Mouse (Mus musculus) hindbrain, postnatal 0 days (tissue): ENCODE data around the gene 4931409K22Rik. TPM values are rescaled to one million over a fixed set of nuclear protein-coding genes. Genes with fewer than 3 reads are reported as not detected.

ENCODE experiments used
- ATAC-seq: fragments of 200-750 bp; cut with Nextera tagmentation; 2 replicates; pipeline ENCODE4 v1.8.0; 2017; ENCODE audit warnings: mild to moderate bottlenecking, moderate TSS enrichment, moderate library complexity
- DNase-seq: peaks from one replicate; pipeline ENCODE4 v3.0.0-alpha.2; 2015; ENCODE audit warnings: low spot score
- H3K27ac ChIP-seq: fragments of 300-500 bp; sonication (generic); 2 replicates; pipeline ENCODE4 v1.5.1; 2014; ENCODE audit warnings: mild to moderate bottlenecking
- H3K27me3 ChIP-seq: fragments of 300-500 bp; sonication (generic); 2 replicates; pipeline ENCODE4 v1.6.1; 2014; ENCODE audit warnings: low read length, mixed read lengths; ENCODE audit not compliant: insufficient read depth
- H3K36me3 ChIP-seq: fragments of 300-500 bp; sonication (generic); 2 replicates; pipeline ENCODE4 v1.6.1; 2014; ENCODE audit warnings: low read length, mixed read lengths; ENCODE audit not compliant: insufficient read depth
- H3K4me1 ChIP-seq: fragments of 300-500 bp; sonication (generic); 2 replicates; pipeline ENCODE4 v1.6.1; 2014; ENCODE audit warnings: antibody characterized with exemption, low read length, mixed read lengths; ENCODE audit not compliant: insufficient read depth
- H3K4me2 ChIP-seq: fragments of 300-500 bp; sonication (generic); 2 replicates; pipeline ENCODE4 v1.6.1; 2014; ENCODE audit warnings: low read depth, mild to moderate bottlenecking, low read length, moderate library complexity, mixed read lengths
- H3K4me3 ChIP-seq: fragments of 300-500 bp; sonication (generic); 2 replicates; pipeline ENCODE4 v1.5.1; 2014; ENCODE audit warnings: low read length
- H3K9ac ChIP-seq: fragments of 300-500 bp; sonication (generic); replicated peaks from 2 replicates; pipeline ENCODE4 v1.6.1; 2014; ENCODE audit warnings: mild to moderate bottlenecking, low read length, moderate library complexity, mixed read lengths
- H3K9me3 ChIP-seq: fragments of 300-500 bp; sonication (generic); 2 replicates; pipeline ENCODE4 v1.6.1; 2016; ENCODE audit warnings: low read length, mixed read lengths
- CTCF ChIP-seq: IDR thresholded peaks from 2 replicates; pipeline ENCODE4 v1.5.1; 2016; ENCODE audit warnings: antibody characterized with exemption, control low read depth, low read depth
- WGBS: fragments of 180-500 bp; shearing (Covaris S2); extraction: QIAGEN DNeasy Blood & Tissue Kit; methylation state at CpG from one replicate; pipeline ENCODE4 v1.1.7; 2014; 5-methylcytosine and 5-hydroxymethylcytosine counted together
- polyA plus RNA-seq: library from polyadenylated mRNA; unstranded; fragments of >200 nt; fragmentation: Nextera tagmentation; extraction: Ambion mirVana; gene quantifications from 2 replicates; pipeline ENCODE4 v1.2.1, GENCODE M21; 2015
- total RNA-seq: library from RNA; depleted of rRNA; stranded (reverse); fragments of >200 nt; gene quantifications from 2 replicates; pipeline ENCODE4 v1.2.3, GENCODE M21; 2014

The 4931409K22Rik gene
- total and polyA plus RNA-seq, 2 experiments from 2014 or later = 0.16 TPM; not detected in 1

DNA sequence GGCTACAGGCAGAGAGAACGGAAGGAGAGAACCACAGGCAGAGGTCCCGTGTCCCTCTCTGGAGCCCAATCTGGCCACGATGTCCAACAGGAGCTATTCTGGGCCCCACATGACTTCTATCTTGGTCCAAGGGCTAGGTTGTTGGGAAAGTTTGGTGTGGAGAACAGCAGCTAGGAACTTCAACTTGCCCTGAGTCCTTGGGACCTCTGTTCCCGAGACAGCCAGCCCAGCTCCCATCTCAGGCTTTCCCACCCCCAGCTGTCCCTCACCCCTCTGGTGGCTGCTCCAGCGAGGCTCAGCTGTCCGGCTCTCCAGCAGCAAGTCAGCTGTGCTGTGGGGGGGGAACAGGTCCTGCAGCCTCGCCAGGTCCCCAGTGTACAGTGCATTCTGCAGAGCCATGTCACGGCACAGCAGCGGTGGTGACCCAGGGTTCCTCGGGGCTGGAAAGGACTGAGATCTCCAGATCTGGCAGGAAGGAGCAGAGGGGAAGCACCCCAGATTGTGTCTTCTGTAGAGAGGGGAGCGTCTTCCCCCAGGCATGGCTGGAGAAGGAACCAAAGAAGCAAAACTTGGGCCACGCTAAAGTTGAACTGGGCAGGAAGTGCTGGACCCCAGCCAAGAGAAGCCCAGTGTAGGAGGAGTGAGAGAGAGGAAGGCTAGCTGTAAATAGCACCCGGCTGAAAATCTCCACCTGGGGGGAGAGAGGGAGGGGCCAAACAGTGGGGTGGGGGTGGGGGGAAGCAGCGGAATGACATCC, 16.0 kb downstream of the 4931409K22Rik start, which contains the start of gene Asb10:
Gene Asb10 (minus strand): TSS at position 592 of the 757 bp plus-strand sequence.
- no peaks in the 10 kb centered on the region for H3K9me3 ChIP-seq
- peak; percentile 28; the same call in 1 of the 2 replicates for ATAC-seq
- no peak within 1 kb of the TSS for H3K4me3 ChIP-seq
- no peak for DNase-seq
- H3K4me2 ChIP-seq = no peak within 1 kb of the TSS
- 0 out of 2 replicates have a peak, but pooled peaks cover 4% of the 10 kb centered on the region for H3K27me3 ChIP-seq
- H3K4me1 ChIP-seq = no peaks in the 10 kb centered on the region
- no peaks in the 10 kb centered on the region for H3K36me3 ChIP-seq
- WGBS = 46% methylated on average over 14 of the region's 14 CpGs
- H3K9ac ChIP-seq = no peak within 1 kb of the TSS
- H3K27ac ChIP-seq = no peak within 1 kb of the TSS
- TF ChIP-seq CTCF = no peak

DNA sequence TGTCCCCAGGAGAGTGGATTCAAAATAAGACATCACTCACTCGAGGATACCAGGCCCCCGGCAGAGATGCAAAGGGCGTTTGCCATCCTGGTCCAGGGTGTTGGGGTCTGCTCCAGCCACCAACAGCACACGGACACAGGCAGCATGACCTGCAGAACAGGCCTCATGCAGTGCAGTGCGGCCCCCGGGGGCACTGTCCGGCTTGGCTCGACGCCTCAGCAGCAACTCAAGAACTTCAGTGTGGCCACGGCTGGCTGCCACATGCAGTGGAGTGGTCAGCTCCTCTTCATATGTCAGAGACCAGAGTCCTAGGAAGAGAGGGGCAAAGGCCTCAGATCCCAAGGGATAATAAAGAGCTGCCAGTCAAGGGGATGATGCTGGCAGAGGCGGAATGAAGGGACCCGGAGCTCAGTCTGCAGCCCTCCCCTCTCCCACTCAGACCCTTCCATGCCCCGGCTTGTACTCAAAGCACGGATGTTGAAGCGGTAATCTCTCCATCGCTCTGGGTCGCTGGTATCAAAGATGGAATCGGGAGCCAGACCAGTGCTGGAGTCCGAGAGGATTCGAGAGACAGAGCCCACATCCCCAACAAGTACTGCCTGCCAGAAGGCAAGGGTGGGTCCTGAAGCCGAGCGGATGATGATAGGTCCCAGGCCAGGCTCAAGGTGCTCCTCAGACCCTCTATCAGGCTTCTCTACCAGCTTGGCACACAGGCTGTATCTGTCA, 16.9 kb downstream of the 4931409K22Rik start:
- no peaks in the 10 kb centered on the region for H3K4me1 ChIP-seq
- no peak for DNase-seq
- H3K4me2 ChIP-seq = no peak overlapping the region
- no peak overlapping the region for H3K27ac ChIP-seq
- WGBS = 78% methylated on average over 22 of the region's 22 CpGs
- no peak overlapping the region for H3K9ac ChIP-seq
- H3K36me3 ChIP-seq = no peaks in the 10 kb centered on the region
- no peaks in the 10 kb centered on the region for H3K9me3 ChIP-seq
- 0 out of 2 replicates have a peak, but pooled peaks cover 4% of the 10 kb centered on the region for H3K27me3 ChIP-seq
- H3K4me3 ChIP-seq = no peak overlapping the region
- ATAC-seq = no peak
- TF ChIP-seq CTCF = no peak

DNA sequence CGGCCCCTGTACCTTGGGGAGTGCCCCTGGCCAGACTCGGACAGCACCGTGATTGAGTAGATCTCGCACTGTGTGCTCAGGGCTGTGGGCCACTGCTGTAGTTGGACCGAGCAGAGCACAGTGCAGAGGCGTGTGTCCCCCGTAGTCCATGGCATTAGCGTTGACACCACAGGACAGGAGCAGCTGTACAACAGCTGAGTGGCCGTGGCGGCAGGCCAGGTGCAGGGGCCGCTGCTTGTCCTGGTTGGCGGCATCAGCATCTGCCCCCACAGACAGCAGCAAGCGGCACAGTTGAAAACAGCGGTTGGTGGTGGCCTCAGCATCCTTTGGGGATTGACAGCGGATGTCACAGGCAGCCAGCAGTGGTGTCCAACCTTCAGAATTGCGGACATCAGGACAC, 19.0 kb downstream of the 4931409K22Rik start:
- TF ChIP-seq CTCF = no peak
- H3K27ac ChIP-seq = no peak overlapping the region
- H3K4me3 ChIP-seq = no peak overlapping the region
- H3K9me3 ChIP-seq = no peaks in the 10 kb centered on the region
- no peak overlapping the region for H3K9ac ChIP-seq
- ATAC-seq (0 out of 2 replicates have a peak, but pooled peaks have one; percentile 22), DNase-seq (no peak)
- no peaks in the 10 kb centered on the region for H3K4me1 ChIP-seq
- no peaks in the 10 kb centered on the region for H3K36me3 ChIP-seq
- no peak overlapping the region for H3K4me2 ChIP-seq
- 55% methylated on average over 16 of the region's 16 CpGs for WGBS
- H3K27me3 ChIP-seq = 0 out of 2 replicates have a peak, but pooled peaks cover 4% of the 10 kb centered on the region

DNA sequence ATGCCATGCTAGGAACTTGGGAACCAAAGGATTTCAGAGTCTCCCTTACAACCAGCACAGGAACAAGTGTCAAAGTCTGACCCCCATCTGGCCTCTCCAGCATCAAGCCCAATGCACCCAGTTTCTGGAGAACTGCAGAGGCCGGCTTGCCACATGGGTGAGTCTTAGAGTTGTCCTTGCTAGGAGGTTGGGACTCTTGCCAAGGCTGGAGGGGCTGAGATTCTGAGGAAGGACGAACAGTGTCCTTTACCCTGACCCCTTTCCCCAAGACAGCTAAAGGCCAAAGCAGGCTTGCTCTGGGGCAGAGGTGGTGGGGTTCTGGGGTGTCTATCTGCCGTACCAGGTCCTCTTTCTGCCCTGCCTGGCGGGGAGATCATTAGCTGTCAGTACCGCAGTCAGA, 20.1 kb downstream of the 4931409K22Rik start:
- Histone ChIP-seq H3K27ac (no peak overlapping the region), H3K4me2 (no peak overlapping the region), H3K36me3 (no peaks in the 10 kb centered on the region), H3K9ac (no peak overlapping the region), H3K4me1 (no peaks in the 10 kb centered on the region), H3K9me3 (no peaks in the 10 kb centered on the region), H3K4me3 (no peak overlapping the region), H3K27me3 (0 out of 2 replicates have a peak, but pooled peaks cover 4% of the 10 kb centered on the region)
- WGBS = 74% methylated on average over 5 of the region's 5 CpGs
- DNase-seq (no peak), ATAC-seq (no peak)
- no peak for TF ChIP-seq CTCF

DNA sequence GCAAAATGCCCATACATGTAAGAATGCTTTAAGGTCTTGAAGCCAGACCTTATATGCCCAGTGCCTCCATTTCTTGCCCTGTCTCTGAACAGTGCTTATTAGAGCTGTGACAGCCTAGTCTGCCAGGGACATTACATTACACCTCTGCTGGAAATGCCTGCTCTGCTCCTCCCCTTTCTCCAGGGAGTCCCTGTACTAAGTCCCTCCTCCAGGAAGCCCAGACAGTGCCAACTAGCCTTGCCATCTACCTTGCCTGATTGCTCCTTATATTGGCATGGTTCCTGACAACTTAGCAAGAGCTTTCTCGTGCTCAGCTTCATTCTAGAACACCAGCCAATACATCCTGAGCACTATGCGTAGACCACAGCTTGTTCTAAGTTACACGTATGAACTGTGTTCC, 20.9 kb downstream of the 4931409K22Rik start:
- no peaks in the 10 kb centered on the region for H3K4me1 ChIP-seq
- WGBS = 75% methylated on average over 3 of the region's 3 CpGs
- H3K9ac ChIP-seq = no peak overlapping the region
- no peak overlapping the region for H3K4me3 ChIP-seq
- no peak overlapping the region for H3K4me2 ChIP-seq
- H3K9me3 ChIP-seq = no peaks in the 10 kb centered on the region
- DNase-seq (no peak), ATAC-seq (no peak)
- H3K36me3 ChIP-seq = no peaks in the 10 kb centered on the region
- no peak overlapping the region for H3K27ac ChIP-seq
- TF ChIP-seq CTCF = no peak
- 0 out of 2 replicates have a peak, but pooled peaks cover 4% of the 10 kb centered on the region for H3K27me3 ChIP-seq

DNA sequence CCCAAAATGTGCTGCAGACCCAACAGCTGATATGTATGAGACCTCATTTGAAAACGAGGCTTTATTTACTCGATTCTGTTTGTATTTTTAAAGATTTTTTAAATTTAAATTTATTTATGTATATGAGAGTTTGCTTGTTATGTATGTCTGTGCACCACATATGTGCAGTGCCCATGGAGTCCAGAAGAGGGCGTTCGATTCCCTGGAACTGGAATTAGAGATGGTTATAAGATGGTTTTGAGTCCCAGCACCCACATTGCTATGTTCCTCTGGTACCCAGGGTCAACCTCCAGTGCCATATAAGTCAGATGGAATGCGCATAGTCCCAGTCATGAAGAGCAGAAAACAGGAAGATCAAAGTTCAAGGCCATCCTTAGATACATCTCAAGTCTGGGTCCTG, 22.3 kb downstream of the 4931409K22Rik start:
- Histone ChIP-seq H3K27me3 (peaks cover 9% of the 10 kb centered on the region), H3K4me3 (no peak overlapping the region), H3K4me1 (no peaks in the 10 kb centered on the region), H3K27ac (no peak overlapping the region), H3K9me3 (no peaks in the 10 kb centered on the region), H3K36me3 (no peaks in the 10 kb centered on the region), H3K4me2 (no peak overlapping the region), H3K9ac (no peak overlapping the region)
- DNase-seq = no peak
- no peak for ATAC-seq
- peak; percentile 36; the same call in 1 of the 2 replicates for TF ChIP-seq CTCF
- 58% methylated on average over 5 of the region's 5 CpGs for WGBS
